Mouse (Mus musculus): Measurements from ENCODE around the gene Prss29. TPM values are rescaled to one million over a fixed set of nuclear protein-coding genes. Genes with fewer than 3 reads are reported as not detected.

Gene Prss29
- polyA plus RNA-seq, 1 experiment from 2014 or later, result not detected

GRCm38 (mm10) chr17:25338218-25338617, 19.8 kb downstream of the Prss29 start:
- Histone ChIP-seq H3K27me3 (ENCODE audit: insufficient read depth, low read length) (no peaks in the 10 kb centered on the region), H3K9ac (replicated peaks; ENCODE audit: low read length) (no peak overlapping the region), H3K27ac (ENCODE audit: low read length) (no peak overlapping the region), H3K4me3 (ENCODE audit: low read length) (no peak overlapping the region), H3K4me2 (replicated peaks; ENCODE audit: low read depth, low read length) (no peak overlapping the region), H3K36me3 (ENCODE audit: insufficient read depth, low read length) (no peaks in the 10 kb centered on the region), H3K9me3 (ENCODE audit: low read length) (no peaks in the 10 kb centered on the region), H3K4me1 (ENCODE audit: insufficient read depth, low read length) (0 out of 2 replicates have a peak, but pooled peaks cover 3% of the 10 kb centered on the region)
- 66% methylated on average over 4 of the region's 4 CpGs for WGBS
- 0 out of 2 replicates have a peak, but pooled peaks have one; percentile 63 for ATAC-seq (ENCODE audit: low FRiP score, low TSS enrichment)

- H3K4me3 ChIP-seq (ENCODE audit: low read length), result no peak overlapping the region
- H3K4me1 ChIP-seq (ENCODE audit: insufficient read depth, low read length), result 0 out of 2 replicates have a peak, but pooled peaks cover 3% of the 10 kb centered on the region
- no peak for ATAC-seq (ENCODE audit: low FRiP score, low TSS enrichment)
- H3K4me2 ChIP-seq (replicated peaks; ENCODE audit: low read depth, low read length), result no peak overlapping the region
- no peak overlapping the region for H3K9ac ChIP-seq (replicated peaks; ENCODE audit: low read length)
- H3K9me3 ChIP-seq (ENCODE audit: low read length), result no peaks in the 10 kb centered on the region
- 85% methylated on average over 6 of the region's 6 CpGs for WGBS
- no peak overlapping the region for H3K27ac ChIP-seq (ENCODE audit: low read length)
- no peaks in the 10 kb centered on the region for H3K36me3 ChIP-seq (ENCODE audit: insufficient read depth, low read length)
- no peaks in the 10 kb centered on the region for H3K27me3 ChIP-seq (ENCODE audit: insufficient read depth, low read length)
Measured at GRCm38 (mm10) chr17:25340003-25340402, 21.5 kb downstream of the Prss29 start.

- Histone ChIP-seq H3K4me3 (ENCODE audit: low read length) (no peak overlapping the region), H3K4me2 (replicated peaks; ENCODE audit: low read depth, low read length) (no peak overlapping the region)
- 0 out of 2 replicates have a peak, but pooled peaks have one; percentile 46 for ATAC-seq (ENCODE audit: low FRiP score, low TSS enrichment)
Measured at GRCm38 (mm10) chr17:25341490-25341889, 23.0 kb downstream of the Prss29 start.

DNA sequence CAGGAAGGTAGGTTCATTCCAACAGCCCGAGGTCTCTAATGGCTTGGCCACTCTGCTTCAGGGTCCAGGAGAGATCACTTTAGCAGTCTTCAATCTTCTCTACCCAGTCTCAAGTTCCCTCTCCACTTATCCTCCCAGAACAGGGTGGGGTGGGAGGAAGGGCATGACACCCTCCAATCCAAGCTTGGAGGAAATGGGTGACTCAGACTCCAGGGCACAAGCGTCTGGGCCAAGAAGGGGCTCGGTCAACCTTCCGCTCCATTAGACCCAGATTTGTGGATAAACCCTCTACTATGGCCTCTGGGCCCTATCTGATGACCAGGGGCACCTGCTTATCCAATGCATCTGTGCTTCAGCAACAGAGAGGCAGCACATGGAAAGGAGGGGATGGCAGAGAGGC, 27.0 kb downstream of the Prss29 start, which contains the start of gene Tpsab1:
Gene Tpsab1 (minus strand): TSS at position 101 of the 400 bp plus-strand sequence.
- Histone ChIP-seq H3K36me3 (ENCODE audit: insufficient read depth, low read length) (no peaks in the 10 kb centered on the region), H3K4me3 (ENCODE audit: low read length) (no peak within 1 kb of the TSS), H3K9ac (replicated peaks; ENCODE audit: low read length) (no peak within 1 kb of the TSS), H3K9me3 (ENCODE audit: low read length) (no peaks in the 10 kb centered on the region), H3K27me3 (ENCODE audit: insufficient read depth, low read length) (no peaks in the 10 kb centered on the region), H3K4me2 (replicated peaks; ENCODE audit: low read depth, low read length) (no peak within 1 kb of the TSS), H3K4me1 (ENCODE audit: insufficient read depth, low read length) (0 out of 2 replicates have a peak, but pooled peaks cover 3% of the 10 kb centered on the region), H3K27ac (ENCODE audit: low read length) (no peak within 1 kb of the TSS)
- no peak for ATAC-seq (ENCODE audit: low FRiP score, low TSS enrichment)
- 74% methylated on average over 4 of the region's 4 CpGs for WGBS

More at GRCm38 (mm10) chr17:25341490-25341889, 23.0 kb downstream of the Prss29 start:
- H3K4me1 ChIP-seq (ENCODE audit: insufficient read depth, low read length), result 0 out of 2 replicates have a peak, but pooled peaks cover 3% of the 10 kb centered on the region
- no peaks in the 10 kb centered on the region for H3K9me3 ChIP-seq (ENCODE audit: low read length)
- no peak overlapping the region for H3K9ac ChIP-seq (replicated peaks; ENCODE audit: low read length)
- WGBS, result 39% methylated on average over 3 of the region's 3 CpGs
- H3K36me3 ChIP-seq (ENCODE audit: insufficient read depth, low read length), result no peaks in the 10 kb centered on the region
- H3K27ac ChIP-seq (ENCODE audit: low read length), result no peak overlapping the region
- no peaks in the 10 kb centered on the region for H3K27me3 ChIP-seq (ENCODE audit: insufficient read depth, low read length)

DNA sequence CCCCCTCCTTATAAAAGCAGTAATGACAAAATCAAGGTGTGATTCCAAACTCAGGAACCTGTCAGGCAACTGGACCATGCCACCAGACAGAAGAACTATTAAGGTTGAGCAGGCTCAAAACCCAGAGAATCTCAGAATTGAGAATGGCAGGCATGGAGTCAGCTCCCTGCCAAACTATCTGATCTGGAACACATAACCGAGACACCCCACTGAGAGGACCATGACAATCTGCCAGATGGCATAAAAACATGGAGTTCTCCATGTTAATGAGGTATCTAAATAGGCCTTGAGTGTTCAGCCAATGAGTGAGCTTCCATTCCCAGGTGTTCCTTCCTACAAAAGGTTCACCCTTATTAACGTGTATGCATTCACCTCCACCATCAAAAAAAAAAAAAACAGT, 42.8 kb downstream of the Prss29 start:
- H3K4me2 ChIP-seq (replicated peaks; ENCODE audit: low read depth, low read length), result no peak overlapping the region
- H3K9me3 ChIP-seq (ENCODE audit: low read length), result no peaks in the 10 kb centered on the region
- no peaks in the 10 kb centered on the region for H3K27me3 ChIP-seq (ENCODE audit: insufficient read depth, low read length)
- 70% methylated on average over 2 of the region's 2 CpGs for WGBS
- no peak for ATAC-seq (ENCODE audit: low FRiP score, low TSS enrichment)
- H3K36me3 ChIP-seq (ENCODE audit: insufficient read depth, low read length), result no peaks in the 10 kb centered on the region
- no peak overlapping the region for H3K9ac ChIP-seq (replicated peaks; ENCODE audit: low read length)
- H3K4me1 ChIP-seq (ENCODE audit: insufficient read depth, low read length), result no peaks in the 10 kb centered on the region
- H3K4me3 ChIP-seq (ENCODE audit: low read length), result no peak overlapping the region
- no peak overlapping the region for H3K27ac ChIP-seq (ENCODE audit: low read length)

GRCm38 (mm10) chr17:25363726-25364125, 45.3 kb downstream of the Prss29 start:
- H3K4me3 ChIP-seq (ENCODE audit: low read length), result no peak overlapping the region
- no peak overlapping the region for H3K4me2 ChIP-seq (replicated peaks; ENCODE audit: low read depth, low read length)
- H3K36me3 ChIP-seq (ENCODE audit: insufficient read depth, low read length), result no peaks in the 10 kb centered on the region
- WGBS, result 3% methylated on average over 1 of the region's 1 CpGs
- H3K9ac ChIP-seq (replicated peaks; ENCODE audit: low read length), result no peak overlapping the region
- H3K27me3 ChIP-seq (ENCODE audit: insufficient read depth, low read length), result no peaks in the 10 kb centered on the region
- no peak overlapping the region for H3K27ac ChIP-seq (ENCODE audit: low read length)
- ATAC-seq (ENCODE audit: low FRiP score, low TSS enrichment), result no peak
- H3K4me1 ChIP-seq (ENCODE audit: insufficient read depth, low read length), result no peaks in the 10 kb centered on the region
- H3K9me3 ChIP-seq (ENCODE audit: low read length), result no peaks in the 10 kb centered on the region

DNA sequence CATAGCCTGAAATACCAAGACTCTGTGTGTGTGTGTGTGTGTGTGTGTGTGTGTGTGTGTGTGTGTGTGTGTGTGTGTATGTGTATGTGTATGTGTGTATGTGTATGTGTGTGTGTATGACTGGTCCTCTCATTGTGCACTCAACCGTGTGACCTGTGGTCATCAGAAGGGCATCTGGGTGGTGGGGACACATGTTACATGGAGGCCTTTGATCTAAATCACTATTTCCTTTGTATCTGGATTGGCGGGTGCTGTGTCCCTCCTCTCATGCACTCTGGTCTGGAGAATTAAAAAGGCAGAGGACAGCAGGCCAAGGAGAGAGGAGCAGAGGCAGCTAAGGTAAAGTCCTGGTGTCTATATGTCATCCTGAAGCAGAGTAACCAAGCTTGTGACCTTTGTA, 47.6 kb downstream of the Prss29 start, which contains the start of gene Tpsb2:
Gene Tpsb2 (plus strand): TSS at position 301 of the 400 bp plus-strand sequence.
- no peak for ATAC-seq (ENCODE audit: low FRiP score, low TSS enrichment)
- Histone ChIP-seq H3K36me3 (ENCODE audit: insufficient read depth, low read length) (no peaks in the 10 kb centered on the region), H3K9ac (replicated peaks; ENCODE audit: low read length) (no peak within 1 kb of the TSS), H3K9me3 (ENCODE audit: low read length) (no peaks in the 10 kb centered on the region), H3K27ac (ENCODE audit: low read length) (no peak within 1 kb of the TSS), H3K4me3 (ENCODE audit: low read length) (no peak within 1 kb of the TSS), H3K27me3 (ENCODE audit: insufficient read depth, low read length) (no peaks in the 10 kb centered on the region), H3K4me2 (replicated peaks; ENCODE audit: low read depth, low read length) (no peak within 1 kb of the TSS), H3K4me1 (ENCODE audit: insufficient read depth, low read length) (no peaks in the 10 kb centered on the region)
- WGBS, result 75% methylated on average over 2 of the region's 2 CpGs

DNA sequence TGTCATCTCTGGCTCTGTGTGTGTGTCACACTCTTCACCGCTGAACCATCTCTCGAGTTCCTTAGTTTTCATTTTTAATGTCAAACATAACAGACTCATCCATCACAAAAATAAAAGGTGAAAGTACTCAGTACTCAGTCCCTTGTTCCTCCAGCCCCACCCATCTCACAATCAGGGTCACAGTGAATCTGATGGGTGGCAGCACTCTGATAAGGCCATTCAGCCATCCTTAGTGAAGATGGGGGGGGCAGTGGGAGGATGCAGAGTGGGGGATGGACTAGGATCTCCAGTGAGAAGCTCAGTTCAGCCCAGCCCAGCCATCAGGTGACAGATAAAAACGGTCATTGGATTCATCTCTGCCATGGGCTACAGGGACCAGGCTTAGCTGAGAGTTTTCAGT, 50.5 kb downstream of the Prss29 start, which contains the start of gene Tpsg1:
Gene Tpsg1 (plus strand): TSS at position 301 of the 400 bp plus-strand sequence.
- no peaks in the 10 kb centered on the region for H3K9me3 ChIP-seq (ENCODE audit: low read length)
- H3K27ac ChIP-seq (ENCODE audit: low read length), result no peak within 1 kb of the TSS
- no peak within 1 kb of the TSS for H3K9ac ChIP-seq (replicated peaks; ENCODE audit: low read length)
- no peak within 1 kb of the TSS for H3K4me2 ChIP-seq (replicated peaks; ENCODE audit: low read depth, low read length)
- WGBS, result 77% methylated on average over 3 of the region's 3 CpGs
- H3K4me1 ChIP-seq (ENCODE audit: insufficient read depth, low read length), result no peaks in the 10 kb centered on the region
- no peak for ATAC-seq (ENCODE audit: low FRiP score, low TSS enrichment)
- H3K4me3 ChIP-seq (ENCODE audit: low read length), result no peak within 1 kb of the TSS
- no peaks in the 10 kb centered on the region for H3K27me3 ChIP-seq (ENCODE audit: insufficient read depth, low read length)
- H3K36me3 ChIP-seq (ENCODE audit: insufficient read depth, low read length), result no peaks in the 10 kb centered on the region

Other genes with a start within 250 kb of the Prss29 start
- 34.4 and 44.7 TPM in 2 replicates for gene Tmem204, start 235.1 kb upstream of the Prss29 start, polyA plus RNA-seq (2015; fragmentation: Nextera tagmentation; extraction: Ambion mirVana)
- 49.5 and 53.4 TPM in 2 replicates for gene Telo2, start 202.7 kb upstream of the Prss29 start, polyA plus RNA-seq (2015; fragmentation: Nextera tagmentation; extraction: Ambion mirVana)
- not detected in 2 replicates for gene Ptx4, start 197.9 kb upstream of the Prss29 start, polyA plus RNA-seq (2015; fragmentation: Nextera tagmentation; extraction: Ambion mirVana)
- 23.2 and 26.8 TPM in 2 replicates for gene Clcn7, start 185.3 kb upstream of the Prss29 start, polyA plus RNA-seq (2015; fragmentation: Nextera tagmentation; extraction: Ambion mirVana)
- gene Ccdc154, start 156.2 kb upstream of the Prss29 start, polyA plus RNA-seq (2015; fragmentation: Nextera tagmentation; extraction: Ambion mirVana), result not detected in 2 replicates
- gene Gm38655, start 143.2 kb upstream of the Prss29 start, polyA plus RNA-seq (2015; fragmentation: Nextera tagmentation; extraction: Ambion mirVana), result not detected in 2 replicates
- 34.4 and 35.6 TPM in 2 replicates for gene BC003965, start 134.1 kb upstream of the Prss29 start, polyA plus RNA-seq (2015; fragmentation: Nextera tagmentation; extraction: Ambion mirVana)
- gene Unkl, start 130.3 kb upstream of the Prss29 start, polyA plus RNA-seq (2015; fragmentation: Nextera tagmentation; extraction: Ambion mirVana), result 10.4 and 10.9 TPM in 2 replicates
- 51.2 and 56.6 TPM in 2 replicates for gene Gnptg, start 78.5 kb upstream of the Prss29 start, polyA plus RNA-seq (2015; fragmentation: Nextera tagmentation; extraction: Ambion mirVana)
- 49.7 and 51.6 TPM in 2 replicates for gene Tsr3, start 78.5 kb upstream of the Prss29 start, polyA plus RNA-seq (2015; fragmentation: Nextera tagmentation; extraction: Ambion mirVana)
- 2.0 and 2.3 TPM in 2 replicates for gene Baiap3, start 62.3 kb upstream of the Prss29 start, polyA plus RNA-seq (2015; fragmentation: Nextera tagmentation; extraction: Ambion mirVana)
- gene Ube2i, start 44.0 kb upstream of the Prss29 start, polyA plus RNA-seq (2015; fragmentation: Nextera tagmentation; extraction: Ambion mirVana), result 611 and 640 TPM in 2 replicates
- 0.30 TPM in 1 of 2 replicates, not detected in the other for gene Prss34, start 20.3 kb upstream of the Prss29 start, polyA plus RNA-seq (2015; fragmentation: Nextera tagmentation; extraction: Ambion mirVana)
- not detected in 2 replicates for gene Prss28, start 10.0 kb upstream of the Prss29 start, polyA plus RNA-seq (2015; fragmentation: Nextera tagmentation; extraction: Ambion mirVana)
- 0.36 and 0.49 TPM in 2 replicates for gene Tpsab1, start 26.9 kb downstream of the Prss29 start, polyA plus RNA-seq (2015; fragmentation: Nextera tagmentation; extraction: Ambion mirVana)
- gene Tpsb2, start 47.7 kb downstream of the Prss29 start, polyA plus RNA-seq (2015; fragmentation: Nextera tagmentation; extraction: Ambion mirVana), result 2.0 and 2.2 TPM in 2 replicates
- 0.25 TPM in 1 of 2 replicates, not detected in the other for gene Tpsg1, start 50.6 kb downstream of the Prss29 start, polyA plus RNA-seq (2015; fragmentation: Nextera tagmentation; extraction: Ambion mirVana)
- gene Cacna1h, start 115.1 kb downstream of the Prss29 start, polyA plus RNA-seq (2015; fragmentation: Nextera tagmentation; extraction: Ambion mirVana), result 3.3 and 3.5 TPM in 2 replicates
- not detected in 2 replicates for gene Tekt4, start 136.0 kb downstream of the Prss29 start, polyA plus RNA-seq (2015; fragmentation: Nextera tagmentation; extraction: Ambion mirVana)
- gene Sstr5, start 178.6 kb downstream of the Prss29 start, polyA plus RNA-seq (2015; fragmentation: Nextera tagmentation; extraction: Ambion mirVana), result 0.13 TPM in 1 of 2 replicates, not detected in the other

All from kidney, embryonic 16.5 days (tissue).